Mouse (Mus musculus): Measurements from ENCODE around the gene Pde4d.

Pde4d gene

GRCm38 (mm10) chr13:109681699-109682293 lies 1232.0 kb downstream of the Pde4d start:
- no peak for DNase-seq

- DNase-seq, result no peak
Observed at GRCm38 (mm10) chr13:109683001-109683400, 1233.3 kb downstream of the Pde4d start.

GRCm38 (mm10) chr13:109684985-109685295 lies 1235.2 kb downstream of the Pde4d start:
- no peak for DNase-seq

GRCm38 (mm10) chr13:109685296-109686115 lies 1235.8 kb downstream of the Pde4d start:
- DNase-seq, result peak; percentile 32

- DNase-seq, result no peak
Observed at GRCm38 (mm10) chr13:109686116-109686876, 1236.5 kb downstream of the Pde4d start.

GRCm38 (mm10) chr13:109686906-109687305 lies 1237.2 kb downstream of the Pde4d start:
- DNase-seq, result no peak

GRCm38 (mm10) chr13:109688195-109688594 lies 1238.4 kb downstream of the Pde4d start:
- no peak for DNase-seq

- no peak for DNase-seq
Observed at GRCm38 (mm10) chr13:109689176-109689575, 1239.4 kb downstream of the Pde4d start.

GRCm38 (mm10) chr13:109690558-109690957 lies 1240.8 kb downstream of the Pde4d start:
- no peak for DNase-seq

- DNase-seq, result no peak
Observed at GRCm38 (mm10) chr13:109692851-109693250, 1243.1 kb downstream of the Pde4d start.

- no peak for DNase-seq
Observed at GRCm38 (mm10) chr13:109693769-109694168, 1244.0 kb downstream of the Pde4d start.

- DNase-seq, result no peak
Observed at GRCm38 (mm10) chr13:109694293-109694692, 1244.5 kb downstream of the Pde4d start.

GRCm38 (mm10) chr13:109695098-109695497 lies 1245.3 kb downstream of the Pde4d start:
- DNase-seq, result no peak

GRCm38 (mm10) chr13:109706141-109706540 lies 1256.4 kb downstream of the Pde4d start:
- DNase-seq, result no peak

- no peak for DNase-seq
Observed at GRCm38 (mm10) chr13:109706579-109706978, 1256.8 kb downstream of the Pde4d start.

- DNase-seq, result no peak
Observed at GRCm38 (mm10) chr13:109707154-109707553, 1257.4 kb downstream of the Pde4d start.

- peak; percentile 39 for DNase-seq
Observed at GRCm38 (mm10) chr13:109708326-109708725, 1258.6 kb downstream of the Pde4d start.

GRCm38 (mm10) chr13:109714581-109714980 lies 1264.8 kb downstream of the Pde4d start:
- no peak for DNase-seq

- no peak for DNase-seq
Observed at GRCm38 (mm10) chr13:109715321-109715720, 1265.6 kb downstream of the Pde4d start.

- DNase-seq, result no peak
Observed at GRCm38 (mm10) chr13:109720127-109720713, 1270.5 kb downstream of the Pde4d start.

- DNase-seq, result no peak
Observed at GRCm38 (mm10) chr13:109722237-109723119, 1272.7 kb downstream of the Pde4d start.

- DNase-seq, result no peak
Observed at GRCm38 (mm10) chr13:109727346-109727745, 1277.6 kb downstream of the Pde4d start.
